Mouse (Mus musculus) heart, adult 11 months (tissue): Measurements from ENCODE around the gene Mgll.

ENCODE experiments used
- DNase-seq: peaks from one replicate; pipeline ENCODE4 v3.0.0; 2022

Gene Mgll

GRCm38 (mm10) chr6:88724313-88725195 is at the start of gene Mgll:
Mgll (plus strand) TSS chr6:88724412.
- peak; percentile 98 for DNase-seq

GRCm38 (mm10) chr6:88675815-88676214 is 48.4 kb upstream of the Mgll start:
- peak; percentile 61 for DNase-seq

- peak; percentile 37 for DNase-seq
These were observed 47.2 kb upstream of the Mgll start for GRCm38 (mm10) chr6:88676753-88677736.

- DNase-seq, result peak; percentile 7
These were observed 46.5 kb upstream of the Mgll start for GRCm38 (mm10) chr6:88677738-88678137.

GRCm38 (mm10) chr6:88681026-88681425 is 43.2 kb upstream of the Mgll start:
- peak; percentile 60 for DNase-seq

GRCm38 (mm10) chr6:88683380-88684053 is 40.7 kb upstream of the Mgll start:
- DNase-seq, result peak; percentile 36

- DNase-seq, result peak; percentile 52
These were observed 36.0 kb upstream of the Mgll start for GRCm38 (mm10) chr6:88688171-88688570.

- no peak for DNase-seq
These were observed 35.5 kb upstream of the Mgll start for GRCm38 (mm10) chr6:88688712-88689111.

- DNase-seq, result peak; percentile 16
These were observed 34.0 kb upstream of the Mgll start for GRCm38 (mm10) chr6:88690211-88690610.

GRCm38 (mm10) chr6:88691361-88691760 is 32.9 kb upstream of the Mgll start:
- DNase-seq, result peak; percentile 24

GRCm38 (mm10) chr6:88702887-88703286 is 21.3 kb upstream of the Mgll start:
- no peak for DNase-seq

GRCm38 (mm10) chr6:88703731-88704130 is 20.5 kb upstream of the Mgll start:
- no peak for DNase-seq

- peak; percentile 71 for DNase-seq
These were observed 15.6 kb upstream of the Mgll start for GRCm38 (mm10) chr6:88708401-88709278.

GRCm38 (mm10) chr6:88709279-88709575 is 15.0 kb upstream of the Mgll start:
- DNase-seq, result no peak

GRCm38 (mm10) chr6:88711313-88711712 is 12.9 kb upstream of the Mgll start:
- DNase-seq, result no peak

GRCm38 (mm10) chr6:88712083-88712482 is 12.1 kb upstream of the Mgll start:
- no peak for DNase-seq

- DNase-seq, result peak; percentile 73
These were observed 10.9 kb upstream of the Mgll start for GRCm38 (mm10) chr6:88713320-88713719.

- no peak for DNase-seq
These were observed 10.0 kb upstream of the Mgll start for GRCm38 (mm10) chr6:88714200-88714674.

- DNase-seq, result no peak
These were observed 8.8 kb upstream of the Mgll start for GRCm38 (mm10) chr6:88715378-88715781.

GRCm38 (mm10) chr6:88715966-88716365 is 8.2 kb upstream of the Mgll start:
- DNase-seq, result no peak

- DNase-seq, result peak; percentile 99
These were observed 6.8 kb upstream of the Mgll start for GRCm38 (mm10) chr6:88717143-88718032.
